Mouse (Mus musculus) MEL (cell line): ENCODE measurements at regions not wholly inside any gene's neighbourhood (a gene's known extent, or its start where the extent isn't known, plus 50 kb on each side); places are given as distances from the start of the nearest gene placed in this dataset.

ENCODE experiments used
- DNase-seq: peaks from one replicate; pipeline ENCODE4 v3.0.0; 2011; ENCODE audit warnings: low read depth, low spot score
- H3K27ac ChIP-seq: 2 replicates; pipeline ENCODE4 v1.5.1; 2012; ENCODE audit warnings: low read depth, mild to moderate bottlenecking, control low read depth, low read length, moderate library complexity; ENCODE audit not compliant: control insufficient read depth
- H3K27me3 ChIP-seq, 2 experiments: fragments of 150-350 bp in 1 of 2; sonication (generic) in 1 of 2; 2 replicates each; pipeline ENCODE4 v1.6.1; 2012; ENCODE audit warnings: low read length in 2 of 2, mild to moderate bottlenecking in 2 of 2, improper control_type of control experiment in 1 of 2, moderate library complexity in 1 of 2; ENCODE audit not compliant: insufficient read depth in 2 of 2, control insufficient read depth in 1 of 2
- H3K36me3 ChIP-seq, 2 experiments: 2 replicates each; pipeline ENCODE4 v1.6.1; 2012 to 2014; ENCODE audit warnings: low read length in 2 of 2, improper control_type of control experiment in 1 of 2, inconsistent platforms in 1 of 2, mild to moderate bottlenecking in 1 of 2; ENCODE audit not compliant: insufficient read depth in 2 of 2, control insufficient read depth in 1 of 2
- H3K4me1 ChIP-seq, 2 experiments: fragments of 150-350 bp in 1 of 2; sonication (generic) in 1 of 2; 2 replicates each; pipeline ENCODE4 v1.6.1; 2012; ENCODE audit warnings: low read length in 2 of 2, improper control_type of control experiment in 1 of 2, mild to moderate bottlenecking in 1 of 2; ENCODE audit not compliant: insufficient read depth in 2 of 2, control insufficient read depth in 1 of 2
- H3K4me3 ChIP-seq, 2 experiments: fragments of 150-350 bp in 1 of 2; sonication (generic) in 1 of 2; 2 replicates each; pipeline ENCODE4 v1.5.1; 2012; ENCODE audit warnings: low read depth in 2 of 2, low read length in 2 of 2, mild to moderate bottlenecking in 2 of 2, moderate library complexity in 2 of 2, control low read depth in 1 of 2, improper control_type of control experiment in 1 of 2; ENCODE audit not compliant: control insufficient read depth in 1 of 2, insufficient read depth in 1 of 2
- H3K79me2 ChIP-seq: 2 replicates; pipeline ENCODE4 v1.6.1; 2012; ENCODE audit warnings: mild to moderate bottlenecking, low read length, moderate library complexity; ENCODE audit not compliant: control insufficient read depth, poor library complexity, insufficient read depth
- H3K9ac ChIP-seq: 2 replicates; pipeline ENCODE4 v1.6.1; 2012; ENCODE audit warnings: low read depth, mild to moderate bottlenecking, control low read depth, low read length, moderate library complexity; ENCODE audit not compliant: control insufficient read depth, poor library complexity, severe bottlenecking
- H3K9me3 ChIP-seq: fragments of 150-350 bp; sonication (generic); replicated peaks from 2 replicates; pipeline ENCODE4 v1.6.1; 2012; ENCODE audit warnings: mild to moderate bottlenecking, low read length, improper control_type of control experiment, moderate library complexity; ENCODE audit not compliant: insufficient read depth
- E2F4 ChIP-seq: IDR thresholded peaks from 2 replicates; pipeline ENCODE4 v1.6.1; 2011; ENCODE audit warnings: low read depth, low read length, improper control_type of control experiment, borderline replicate concordance
- ELF1 ChIP-seq: IDR thresholded peaks from 2 replicates; pipeline ENCODE4 v1.6.1; 2014; ENCODE audit warnings: low read depth, mild to moderate bottlenecking, inconsistent platforms, low read length, improper control_type of control experiment, moderate library complexity
- EP300 ChIP-seq, 2 experiments: IDR thresholded peaks; 2 replicates each; pipeline ENCODE4 v1.6.1; 2011; ENCODE audit warnings: improper control_type of control experiment in 2 of 2, low read length in 2 of 2, low read depth in 1 of 2, mild to moderate bottlenecking in 1 of 2
- GATA1 ChIP-seq: IDR thresholded peaks from 2 replicates; pipeline ENCODE4 v1.6.1; 2011; ENCODE audit warnings: low read depth, low read length, improper control_type of control experiment
- JUND ChIP-seq: IDR thresholded peaks from 2 replicates; pipeline ENCODE4 v1.6.1; 2011; ENCODE audit warnings: low read depth, mild to moderate bottlenecking, improper control_type of control experiment, low read length
- KAT2A ChIP-seq: conservative IDR thresholded peaks from 2 replicates; pipeline ENCODE4 v1.6.1; 2012; ENCODE audit warnings: low read depth, low read length, improper control_type of control experiment, inconsistent platforms
- MAFK ChIP-seq: IDR thresholded peaks from 2 replicates; pipeline ENCODE4 v1.6.1; 2011; ENCODE audit warnings: low read depth, mild to moderate bottlenecking, low read length, improper control_type of control experiment, borderline replicate concordance
- MEF2A ChIP-seq: IDR thresholded peaks from 2 replicates; pipeline ENCODE4 v1.6.1; 2014; ENCODE audit warnings: low read depth, mild to moderate bottlenecking, inconsistent platforms, low read length, improper control_type of control experiment; ENCODE audit not compliant: poor library complexity, insufficient replicate concordance, severe bottlenecking; ENCODE audit errors: extremely low read depth
- MYB ChIP-seq: IDR thresholded peaks from 2 replicates; pipeline ENCODE4 v1.6.1; 2011; ENCODE audit warnings: mild to moderate bottlenecking, low read depth, low read length, improper control_type of control experiment
- NELFE ChIP-seq: IDR thresholded peaks from 2 replicates; pipeline ENCODE4 v1.6.1; 2011; ENCODE audit warnings: low read depth, low read length, improper control_type of control experiment
- POLR2A ChIP-seq, 2 experiments: IDR thresholded peaks; 2 replicates each; pipeline ENCODE4 v1.6.1; 2011 to 2012; ENCODE audit warnings: low read length in 2 of 2, mild to moderate bottlenecking in 2 of 2, control low read depth in 1 of 2, improper control_type of control experiment in 1 of 2, low read depth in 1 of 2, moderate library complexity in 1 of 2; ENCODE audit not compliant: control insufficient read depth in 1 of 2, insufficient read depth in 1 of 2, poor library complexity in 1 of 2
- POLR2AphosphoS5 ChIP-seq: IDR thresholded peaks from 2 replicates; pipeline ENCODE4 v1.6.1; 2012; ENCODE audit warnings: low read depth, borderline replicate concordance, mild to moderate bottlenecking, inconsistent platforms, low read length, moderate library complexity, mixed read lengths
- SIN3A ChIP-seq: IDR thresholded peaks from 2 replicates; pipeline ENCODE4 v1.6.1; 2012; ENCODE audit warnings: low read length, improper control_type of control experiment, inconsistent platforms
- SMC3 ChIP-seq: IDR thresholded peaks from 2 replicates; pipeline ENCODE4 v1.6.1; 2011; ENCODE audit warnings: low read depth, low read length, improper control_type of control experiment
- TAL1 ChIP-seq: IDR thresholded peaks from 2 replicates; pipeline ENCODE4 v1.6.1; 2012; ENCODE audit warnings: mild to moderate bottlenecking, inconsistent platforms, low read length, moderate library complexity, mixed read lengths
- TBP ChIP-seq: IDR thresholded peaks from 2 replicates; pipeline ENCODE4 v1.8.0; 2011; ENCODE audit warnings: low read depth, low read length, improper control_type of control experiment
- UBTF ChIP-seq: IDR thresholded peaks from 2 replicates; pipeline ENCODE4 v1.6.1; 2012; ENCODE audit warnings: low read depth, mild to moderate bottlenecking, inconsistent platforms, low read length, improper control_type of control experiment, moderate library complexity, borderline replicate concordance; ENCODE audit not compliant: insufficient read depth
- ZMIZ1 ChIP-seq: IDR thresholded peaks from 2 replicates; pipeline ENCODE4 v1.6.1; 2012; ENCODE audit warnings: low read depth, mild to moderate bottlenecking, inconsistent platforms, low read length, improper control_type of control experiment, moderate library complexity

DNA sequence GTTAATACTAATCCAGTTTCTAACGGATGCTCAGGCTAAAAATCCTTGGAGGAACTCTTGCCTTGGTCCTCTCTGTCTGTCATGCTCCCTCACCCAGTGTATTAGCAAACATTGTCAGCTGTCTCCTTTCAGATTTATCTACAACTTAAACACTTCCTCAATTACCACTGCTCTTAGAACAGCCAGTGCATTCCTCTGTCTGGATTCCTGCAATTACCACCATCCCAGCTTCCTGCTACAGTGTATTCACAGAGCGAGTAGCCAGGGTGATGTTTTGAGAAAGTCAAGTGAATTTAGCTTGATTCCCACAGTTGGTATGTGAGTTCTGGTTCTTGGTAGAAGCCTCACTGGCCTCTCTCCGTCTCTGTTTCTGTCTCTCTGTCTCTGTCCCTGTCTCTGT lies 108.0 kb upstream of the Rbms1 start:
- Histone ChIP-seq H3K4me3 (no peak overlapping the region), H3K9ac (no peak overlapping the region), H3K36me3 (no peaks in the 10 kb centered on the region), H3K79me2 (no peaks in the 10 kb centered on the region)
- no peak for TF ChIP-seq KAT2A
- TF ChIP-seq GATA1 = no peak
- no peak for TF ChIP-seq ELF1
- no peak for TF ChIP-seq TAL1
- no peak for TF ChIP-seq EP300 (IDR thresholded peaks at IDR 0.05; ENCODE audit: low read depth in 1 of 2, low read length in 2 of 2)
- no peak for TF ChIP-seq NELFE
- TF ChIP-seq TBP = no peak
- TF ChIP-seq SIN3A = no peak
- no peak for TF ChIP-seq POLR2A (IDR thresholded peaks at IDR 0.05; ENCODE audit: control insufficient read depth in 1 of 2, insufficient read depth in 1 of 2, low read depth in 1 of 2, low read length in 2 of 2, poor library complexity in 1 of 2)
- TF ChIP-seq ZMIZ1 = no peak
- no peak for TF ChIP-seq MEF2A
- no peak for TF ChIP-seq MAFK
- TF ChIP-seq MYB = no peak
- TF ChIP-seq, all 39 proteins: peak for 0
- Histone ChIP-seq H3K27ac (no peak overlapping the region), H3K4me1 (no peaks in the 10 kb centered on the region), H3K9me3 (no peaks in the 10 kb centered on the region), H3K27me3 (no peaks in the 10 kb centered on the region)
- no peak for DNase-seq

DNA sequence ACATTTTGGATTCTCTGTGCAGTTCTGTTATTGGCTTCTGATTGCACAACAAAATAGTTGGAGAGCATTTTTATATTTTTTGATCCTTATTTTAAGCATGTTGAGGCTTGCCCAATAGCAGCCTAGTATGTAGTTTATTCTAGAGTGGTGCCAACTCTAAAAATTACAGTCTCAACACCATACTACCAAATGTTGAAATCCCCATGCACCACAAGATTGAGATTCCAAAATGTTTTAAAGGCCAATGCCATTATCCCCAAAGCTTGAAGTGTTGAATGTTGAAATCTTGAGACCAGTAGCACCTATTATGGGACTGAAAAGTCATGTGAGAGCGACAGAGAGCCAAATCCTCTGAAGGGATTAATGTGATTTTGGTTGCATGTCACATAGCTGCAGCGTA lies 104.9 kb upstream of the Rbms1 start:
- Histone ChIP-seq H3K27me3 (no peaks in the 10 kb centered on the region), H3K27ac (no peak overlapping the region), H3K9me3 (no peaks in the 10 kb centered on the region), H3K36me3 (no peaks in the 10 kb centered on the region), H3K4me1 (no peaks in the 10 kb centered on the region), H3K4me3 (no peak overlapping the region), H3K79me2 (no peaks in the 10 kb centered on the region), H3K9ac (no peak overlapping the region)
- no peak for DNase-seq
- no peak for TF ChIP-seq SMC3
- TF ChIP-seq POLR2AphosphoS5 = no peak
- no peak for TF ChIP-seq E2F4
- no peak for TF ChIP-seq UBTF
- no peak for TF ChIP-seq JUND
- no peak for TF ChIP-seq GATA1
- no peak for TF ChIP-seq POLR2A (IDR thresholded peaks at IDR 0.05; ENCODE audit: control insufficient read depth in 1 of 2, insufficient read depth in 1 of 2, low read depth in 1 of 2, low read length in 2 of 2, poor library complexity in 1 of 2)
- TF ChIP-seq MAFK = no peak
